Mouse (Mus musculus) CH12.LX (cell line): ENCODE results near the gene Rnd1. TPM values are rescaled to one million over a fixed set of nuclear protein-coding genes. Genes with fewer than 3 reads are reported as not detected.

Experiments used
- DNase-seq: peaks from one replicate; pipeline ENCODE4 v3.0.0-alpha.2; 2013; ENCODE audit errors: extremely low read depth
- H3K27ac ChIP-seq: 2 replicates; pipeline ENCODE4 v1.5.1; 2012; ENCODE audit warnings: low read depth, mild to moderate bottlenecking, control low read depth, moderate library complexity; ENCODE audit not compliant: insufficient read depth
- H3K27me3 ChIP-seq: replicated peaks from 2 replicates; pipeline ENCODE3; 2012; ENCODE audit warnings: inconsistent platforms
- H3K36me3 ChIP-seq, 2 experiments: replicated peaks in 1 of 2; 2 replicates each; pipeline versions ENCODE3 to v1.6.1; 2012; ENCODE audit warnings: inconsistent platforms in 1 of 2, low read length in 1 of 2, mild to moderate bottlenecking in 1 of 2, mixed read lengths in 1 of 2, moderate library complexity in 1 of 2; ENCODE audit not compliant: control insufficient read depth in 1 of 2, insufficient read depth in 1 of 2
- H3K4me1 ChIP-seq, 2 experiments: 2 replicates each; pipeline ENCODE4 v1.6.1; 2012; ENCODE audit warnings: inconsistent platforms in 1 of 2, moderate library complexity in 1 of 2; ENCODE audit not compliant: insufficient read depth in 2 of 2, control insufficient read depth in 1 of 2
- H3K4me2 ChIP-seq: 2 replicates; pipeline ENCODE4 v1.6.1; 2012; ENCODE audit warnings: low read depth, mild to moderate bottlenecking, control low read depth; ENCODE audit not compliant: poor library complexity, insufficient read depth, severe bottlenecking
- H3K4me3 ChIP-seq, 3 experiments: fragments of 150-350 bp in 1 of 3; sonication (generic) in 1 of 3; replicated peaks in 1 of 3; 2 replicates each; pipeline versions ENCODE3 to v1.5.1; 2011 to 2012; ENCODE audit warnings: low read depth in 2 of 3, low read length in 2 of 3, mild to moderate bottlenecking in 2 of 3, moderate library complexity in 2 of 3, control low read depth in 1 of 3, improper control_type of control experiment in 1 of 3, inconsistent platforms in 1 of 3, mixed read lengths in 1 of 3; ENCODE audit not compliant: poor library complexity in 1 of 3
- H3K79me2 ChIP-seq: replicated peaks from 2 replicates; pipeline ENCODE4 v1.6.1; 2012; ENCODE audit warnings: mild to moderate bottlenecking, moderate library complexity; ENCODE audit not compliant: control insufficient read depth, poor library complexity, insufficient read depth, severe bottlenecking; ENCODE audit errors: extremely low read depth
- H3K9ac ChIP-seq: 2 replicates; pipeline ENCODE4 v1.6.1; 2012; ENCODE audit warnings: low read depth, mild to moderate bottlenecking, control low read depth, moderate library complexity; ENCODE audit not compliant: insufficient read depth
- H3K9me3 ChIP-seq: replicated peaks from 2 replicates; pipeline ENCODE3; 2012; ENCODE audit warnings: low read length, inconsistent platforms, mixed read lengths
- CHD2 ChIP-seq: IDR thresholded peaks from 2 replicates; pipeline ENCODE4 v1.6.1; 2011; ENCODE audit warnings: low read length, improper control_type of control experiment
- CTCF ChIP-seq, 2 experiments: IDR thresholded peaks in 1 of 2; conservative IDR thresholded peaks in 1 of 2; 2 replicates each; pipeline ENCODE4 v1.5.1; 2011 to 2012; ENCODE audit warnings: low read depth in 2 of 2, low read length in 2 of 2, improper control_type of control experiment in 1 of 2, inconsistent platforms in 1 of 2, mild to moderate bottlenecking in 1 of 2, moderate library complexity in 1 of 2
- E2F4 ChIP-seq: IDR thresholded peaks from 2 replicates; pipeline ENCODE4 v1.6.1; 2011; ENCODE audit warnings: low read depth, low read length, improper control_type of control experiment; ENCODE audit not compliant: insufficient replicate concordance
- ELF1 ChIP-seq: IDR thresholded peaks from 2 replicates; pipeline ENCODE4 v1.6.1; 2014; ENCODE audit warnings: low read depth, mild to moderate bottlenecking, inconsistent platforms, low read length, improper control_type of control experiment
- EP300 ChIP-seq: IDR thresholded peaks from 2 replicates; pipeline ENCODE4 v1.6.1; 2011; ENCODE audit warnings: low read length, improper control_type of control experiment
- ETS1 ChIP-seq: conservative IDR thresholded peaks from 2 replicates; pipeline ENCODE4 v1.6.1; 2012; ENCODE audit warnings: low read depth, mild to moderate bottlenecking, inconsistent platforms, low read length, improper control_type of control experiment, moderate library complexity
- GABPA ChIP-seq: IDR thresholded peaks from 2 replicates; pipeline ENCODE4 v1.6.1; 2012; ENCODE audit warnings: low read depth, low read length, improper control_type of control experiment, inconsistent platforms; ENCODE audit not compliant: insufficient replicate concordance
- HCFC1 ChIP-seq: IDR thresholded peaks from 2 replicates; pipeline ENCODE4 v1.6.1; 2012; ENCODE audit warnings: low read depth, mild to moderate bottlenecking, inconsistent platforms, low read length, improper control_type of control experiment
- IRF4 ChIP-seq: IDR thresholded peaks from 2 replicates; pipeline ENCODE4 v1.6.1; 2014; ENCODE audit warnings: low read depth, mild to moderate bottlenecking, inconsistent platforms, low read length, improper control_type of control experiment
- JUN ChIP-seq: IDR thresholded peaks from 2 replicates; pipeline ENCODE4 v1.6.1; 2011; ENCODE audit warnings: low read depth, mild to moderate bottlenecking, low read length, improper control_type of control experiment, moderate library complexity; ENCODE audit not compliant: insufficient read depth
- KAT2A ChIP-seq: IDR thresholded peaks from 2 replicates; pipeline ENCODE4 v1.6.1; 2012; ENCODE audit warnings: low read length, improper control_type of control experiment, inconsistent platforms; ENCODE audit not compliant: insufficient replicate concordance
- MAFK ChIP-seq: IDR thresholded peaks from 2 replicates; pipeline ENCODE4 v1.6.1; 2011; ENCODE audit warnings: low read length, improper control_type of control experiment; ENCODE audit not compliant: insufficient replicate concordance
- MAZ ChIP-seq: IDR thresholded peaks from 2 replicates; pipeline ENCODE4 v1.6.1; 2012; ENCODE audit warnings: low read depth, mild to moderate bottlenecking, inconsistent platforms, low read length, improper control_type of control experiment, moderate library complexity
- MXI1 ChIP-seq: IDR thresholded peaks from 2 replicates; pipeline ENCODE4 v1.6.1; 2011; ENCODE audit warnings: mild to moderate bottlenecking, low read depth, low read length, improper control_type of control experiment
- MYC ChIP-seq: IDR thresholded peaks from 2 replicates; pipeline ENCODE4 v1.6.1; 2011; ENCODE audit warnings: low read depth, mild to moderate bottlenecking, improper control_type of control experiment, low read length
- NRF1 ChIP-seq: IDR thresholded peaks from 2 replicates; pipeline ENCODE4 v1.6.1; 2014; ENCODE audit warnings: low read depth, mild to moderate bottlenecking, inconsistent platforms, low read length, improper control_type of control experiment, moderate library complexity
- PAX5 ChIP-seq: IDR thresholded peaks from 2 replicates; pipeline ENCODE4 v1.6.1; 2012; ENCODE audit warnings: low read length, inconsistent platforms, mixed read lengths
- POLR2A ChIP-seq: IDR thresholded peaks from 2 replicates; pipeline ENCODE4 v1.6.1; 2011; ENCODE audit warnings: low read depth, mild to moderate bottlenecking, improper control_type of control experiment, low read length
- POLR2AphosphoS2 ChIP-seq: IDR thresholded peaks from 2 replicates; pipeline ENCODE4 v1.6.1; 2011; ENCODE audit warnings: low read depth, low read length, improper control_type of control experiment
- RAD21 ChIP-seq: IDR thresholded peaks from 2 replicates; pipeline ENCODE4 v1.6.1; 2011; ENCODE audit warnings: low read depth, mild to moderate bottlenecking, low read length, improper control_type of control experiment, moderate library complexity
- SIN3A ChIP-seq: IDR thresholded peaks from 2 replicates; pipeline ENCODE4 v1.6.1; 2012; ENCODE audit warnings: low read length, improper control_type of control experiment, inconsistent platforms
- TBP ChIP-seq: conservative IDR thresholded peaks from 2 replicates; pipeline ENCODE4 v1.6.1; 2011; ENCODE audit warnings: low read depth, low read length, improper control_type of control experiment
- TCF12 ChIP-seq: IDR thresholded peaks from 2 replicates; pipeline ENCODE4 v1.6.1; 2014; ENCODE audit warnings: low read depth, mild to moderate bottlenecking, inconsistent platforms, low read length, improper control_type of control experiment
- ZNF384 ChIP-seq: IDR thresholded peaks from 2 replicates; pipeline ENCODE4 v1.6.1; 2012; ENCODE audit warnings: low read depth, low read length, improper control_type of control experiment, inconsistent platforms
- dilution Hi-C: fragments of 300-500 bp; cut with MboI; formaldehyde crosslinking; loops from 2 replicates; pipeline ENCODE4 v1.14.3; 2020; ENCODE audit warnings: low sequenced_read_pairs; ENCODE audit not compliant: extremely low pct_unique_long_range_greater_than_20kb, extremely low pct_ligation_motif_present
- in situ Hi-C: fragments of 300-500 bp; cut with MboI; formaldehyde crosslinking; loops from 3 replicates; pipeline ENCODE4 v1.14.3; 2019; ENCODE audit warnings: low sequenced_read_pairs, low pct_ligation_motif_present, low pct_unique_long_range_greater_than_20kb, mixed read lengths
- polyA plus RNA-seq: library from polyadenylated mRNA; unstranded; fragments of >175 nt; gene quantifications from 2 replicates; pipeline ENCODE4 v1.2.1, GENCODE M21; 2012; ENCODE audit warnings: low read depth; ENCODE audit not compliant: insufficient read length
- total RNA-seq, 2 experiments: library from RNA; depleted of rRNA; stranded (reverse); fragments of 300-350 nt in 1 of 2; fragments of >200 nt in 1 of 2; gene quantifications; 2 replicates each; pipeline ENCODE4 v1.2.3; 2012 to 2014

Rnd1 gene
- total and polyA plus RNA-seq, 3 experiments: 6.0 to 9.4 (median 6.3) TPM

DNA sequence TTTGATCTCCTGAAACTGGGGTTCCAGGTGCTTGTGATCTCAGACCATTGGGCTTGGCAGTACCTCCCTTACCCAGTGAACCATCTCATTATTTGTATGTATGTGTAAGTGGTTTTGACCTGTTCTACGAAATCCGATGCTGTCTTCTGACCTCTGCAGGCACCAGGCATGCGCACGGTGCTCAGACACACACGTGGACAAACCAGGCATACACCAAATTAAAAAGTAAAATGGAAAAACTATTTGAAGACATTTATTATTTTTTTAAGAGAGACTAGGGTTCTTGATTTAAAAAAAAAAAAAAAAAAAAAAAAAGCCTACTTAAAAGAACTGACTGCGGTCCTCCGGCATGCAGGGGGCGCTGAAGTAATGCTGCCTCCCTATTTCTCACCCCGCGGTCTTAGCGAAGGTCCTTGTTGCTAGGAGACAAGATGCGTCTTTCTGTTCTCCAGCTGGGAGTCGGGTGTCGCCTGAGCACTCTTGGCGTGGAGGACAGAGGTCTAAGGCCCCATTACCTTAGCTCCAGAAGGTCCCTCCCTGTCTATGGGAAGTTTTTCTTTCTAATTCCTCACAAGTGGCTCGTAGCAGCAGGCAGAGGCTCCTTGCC, 30.6 kb upstream of the Rnd1 start, which contains the start of gene Ccdc65:
Gene Ccdc65, plus strand, starts transcription at position 442 of the 607 bp plus-strand sequence.
- dilution Hi-C loops: no loop called here
- Histone ChIP-seq H3K9me3 (peaks cover 7% of the 10 kb centered on the region), H3K79me2 (no peaks in the 10 kb centered on the region), H3K4me3 (peak within 1 kb of the TSS; percentile 3 to 36 (median 34)), H3K27ac (no peak within 1 kb of the TSS), H3K27me3 (peaks cover 63% of the 10 kb centered on the region), H3K4me2 (peak within 1 kb of the TSS; percentile 91), H3K9ac (no peak within 1 kb of the TSS)
- in situ Hi-C loops: loop anchor here (5.0 kb wide), 1 partner anchor 36 kb away; no protein-coding TSS in a partner anchor
- DNase-seq: peak; percentile 95
- 0 out of 2 replicates have a peak, but pooled peaks have one; percentile 20 for TF ChIP-seq KAT2A
- TF ChIP-seq RAD21: peak; percentile 9
- peak; percentile 59 to 91 for TF ChIP-seq CTCF (conservative IDR thresholded peaks at IDR 0.05 in 1 of 2, IDR thresholded peaks at IDR 0.05 in 1 of 2; ENCODE audit: low read depth in 2 of 2, low read length in 2 of 2)
- peak; percentile 100 for TF ChIP-seq ZNF384
- TF ChIP-seq MYC: peak; percentile 52; the same call in 1 of the 2 replicates
- TF ChIP-seq SIN3A: peak; percentile 100
- TF ChIP-seq HCFC1: peak; percentile 76
- TF ChIP-seq CHD2: peak; percentile 14; the same call in 1 of the 2 replicates
- no peak for TF ChIP-seq IRF4
- TF ChIP-seq GABPA: peak; percentile 73
- peak; percentile 66 for TF ChIP-seq NRF1
- no peak for TF ChIP-seq TCF12
- TF ChIP-seq MAFK: no peak
- TF ChIP-seq MXI1: peak; percentile 95
- TF ChIP-seq, all 38 proteins: peak for 11
- no peaks in the 10 kb centered on the region for H3K36me3 ChIP-seq
- H3K4me1 ChIP-seq: peaks cover 4 to 16% of the 10 kb centered on the region in 2 experiments; a peak in 3 of 4 replicates

GRCm38 (mm10) chr15:98704312-98704711, 27.1 kb upstream of the Rnd1 start:
- no peaks in the 10 kb centered on the region for H3K36me3 ChIP-seq
- H3K79me2 ChIP-seq: no peaks in the 10 kb centered on the region
- H3K27me3 ChIP-seq: peaks cover 86% of the 10 kb centered on the region
- no peak overlapping the region for H3K9ac ChIP-seq
- H3K9me3 ChIP-seq: peaks cover 7% of the 10 kb centered on the region
- H3K4me1 ChIP-seq: peaks cover 4 to 16% of the 10 kb centered on the region in 2 experiments; a peak in 3 of 4 replicates
- H3K27ac ChIP-seq: no peak overlapping the region
- in situ Hi-C loops: no loop called here
- no peak for TF ChIP-seq CTCF (conservative IDR thresholded peaks at IDR 0.05 in 1 of 2, IDR thresholded peaks at IDR 0.05 in 1 of 2; ENCODE audit: low read depth in 2 of 2, low read length in 2 of 2)
- TF ChIP-seq ELF1: no peak
- no peak for TF ChIP-seq ETS1
- no peak for TF ChIP-seq JUN
- TF ChIP-seq E2F4: no peak
- TF ChIP-seq TBP: no peak
- TF ChIP-seq MAZ: no peak
- TF ChIP-seq MXI1: no peak
- TF ChIP-seq EP300: no peak
- no peak for TF ChIP-seq KAT2A
- TF ChIP-seq POLR2A: no peak
- TF ChIP-seq MYC: no peak
- no peak for TF ChIP-seq PAX5
- no peak for TF ChIP-seq POLR2AphosphoS2
- no peak for TF ChIP-seq ZNF384
- TF ChIP-seq, all 38 proteins: peak for 0
- Histone ChIP-seq H3K4me2 (no peak overlapping the region), H3K4me3 (no peak overlapping the region)
- no peak for DNase-seq
- dilution Hi-C loops: no loop called here
